Mouse (Mus musculus) forebrain, embryonic 12.5 days (tissue): ENCODE measurements around the gene Fez2. TPM values are rescaled to one million over a fixed set of nuclear protein-coding genes. Genes with fewer than 3 reads are reported as not detected.
A peak's percentile ranks its signal among the peaks of the same experiment; 100 is the strongest.

Experiments used
- ATAC-seq: fragments of 200-750 bp; cut with Nextera tagmentation; 2 replicates; pipeline ENCODE4 v1.8.0; 2017; ENCODE audit warnings: moderate TSS enrichment; ENCODE audit not compliant: low FRiP score
- H3K27ac ChIP-seq: fragments of 300-500 bp; sonication (generic); 2 replicates; pipeline ENCODE4 v1.5.1; 2016; ENCODE audit warnings: mild to moderate bottlenecking
- H3K27me3 ChIP-seq: fragments of 300-500 bp; sonication (generic); 2 replicates; pipeline ENCODE4 v1.6.1; 2016; ENCODE audit warnings: mild to moderate bottlenecking
- H3K36me3 ChIP-seq: fragments of 300-500 bp; sonication (generic); replicated peaks from 2 replicates; pipeline ENCODE4 v1.6.1; 2016; ENCODE audit warnings: mild to moderate bottlenecking
- H3K4me1 ChIP-seq: fragments of 300-500 bp; sonication (generic); 2 replicates; pipeline ENCODE4 v1.6.1; 2016
- H3K4me2 ChIP-seq: fragments of 300-500 bp; sonication (generic); 2 replicates; pipeline ENCODE4 v1.6.1; 2016; ENCODE audit warnings: mild to moderate bottlenecking, moderate library complexity
- H3K4me3 ChIP-seq: fragments of 300-500 bp; sonication (generic); replicated peaks from 2 replicates; pipeline ENCODE4 v1.5.1; 2016; ENCODE audit warnings: mild to moderate bottlenecking
- H3K9ac ChIP-seq: fragments of 300-500 bp; sonication (generic); 2 replicates; pipeline ENCODE4 v1.6.1; 2016; ENCODE audit warnings: mild to moderate bottlenecking
- H3K9me3 ChIP-seq: fragments of 300-500 bp; sonication (generic); 2 replicates; pipeline ENCODE4 v1.6.1; 2016
- WGBS: fragments of 180-500 bp; shearing (Covaris S2); methylation state at CpG from one replicate; pipeline ENCODE4 v1.1.7; 2016; 5-methylcytosine and 5-hydroxymethylcytosine counted together
- polyA plus RNA-seq: library from polyadenylated mRNA; unstranded; fragments of >200 nt; fragmentation: Nextera tagmentation; extraction: Ambion mirVana; gene quantifications from 2 replicates; pipeline ENCODE4 v1.2.1, GENCODE M21; 2016

The Fez2 gene
- polyA plus RNA-seq, 1 experiment from 2014 or later: 36.2 TPM

- Histone ChIP-seq H3K36me3 (peaks cover 10% of the 10 kb centered on the region; the same call in 1 of the 2 replicates), H3K27me3 (no peaks in the 10 kb centered on the region), H3K4me2 (no peak overlapping the region), H3K4me3 (no peak overlapping the region), H3K27ac (no peak overlapping the region), H3K9me3 (no peaks in the 10 kb centered on the region), H3K9ac (no peak overlapping the region), H3K4me1 (no peaks in the 10 kb centered on the region)
- ATAC-seq: no peak
- WGBS: 75% methylated on average over 11 of the region's 11 CpGs
Measured at GRCm38 (mm10) chr17:78379730-78380245, 38.2 kb downstream of the Fez2 start.

GRCm38 (mm10) chr17:78379079-78379729 lies 38.7 kb downstream of the Fez2 start:
- no peaks in the 10 kb centered on the region for H3K9me3 ChIP-seq
- H3K36me3 ChIP-seq: peaks cover 10% of the 10 kb centered on the region; the same call in 1 of the 2 replicates
- ATAC-seq: no peak
- no peaks in the 10 kb centered on the region for H3K27me3 ChIP-seq
- 91% methylated on average over 8 of the region's 8 CpGs for WGBS
- no peak overlapping the region for H3K27ac ChIP-seq
- no peaks in the 10 kb centered on the region for H3K4me1 ChIP-seq
- H3K9ac ChIP-seq: no peak overlapping the region
- no peak overlapping the region for H3K4me3 ChIP-seq
- no peak overlapping the region for H3K4me2 ChIP-seq

- Histone ChIP-seq H3K4me2 (no peak overlapping the region), H3K4me1 (no peaks in the 10 kb centered on the region), H3K9me3 (no peaks in the 10 kb centered on the region), H3K27ac (no peak overlapping the region), H3K9ac (no peak overlapping the region), H3K4me3 (no peak overlapping the region), H3K27me3 (no peaks in the 10 kb centered on the region), H3K36me3 (peaks cover 6% of the 10 kb centered on the region; the same call in 1 of the 2 replicates)
- WGBS: 79% methylated on average over 8 of the region's 8 CpGs
- ATAC-seq: no peak
Measured at GRCm38 (mm10) chr17:78376587-78376986, 41.4 kb downstream of the Fez2 start.

- H3K4me1 ChIP-seq: no peaks in the 10 kb centered on the region
- no peak overlapping the region for H3K27ac ChIP-seq
- H3K9me3 ChIP-seq: no peaks in the 10 kb centered on the region
- no peak overlapping the region for H3K9ac ChIP-seq
- no peak overlapping the region for H3K4me3 ChIP-seq
- H3K4me2 ChIP-seq: no peak overlapping the region
- peaks cover 6% of the 10 kb centered on the region; the same call in 1 of the 2 replicates for H3K36me3 ChIP-seq
- WGBS: 58% methylated on average over 10 of the region's 10 CpGs
- no peak for ATAC-seq
- no peaks in the 10 kb centered on the region for H3K27me3 ChIP-seq
Measured at GRCm38 (mm10) chr17:78374756-78375155, 43.2 kb downstream of the Fez2 start.

GRCm38 (mm10) chr17:78373849-78374248 lies 44.1 kb downstream of the Fez2 start:
- Histone ChIP-seq H3K4me2 (no peak overlapping the region), H3K27ac (no peak overlapping the region), H3K9ac (no peak overlapping the region), H3K4me1 (no peaks in the 10 kb centered on the region), H3K9me3 (no peaks in the 10 kb centered on the region), H3K27me3 (no peaks in the 10 kb centered on the region), H3K4me3 (no peak overlapping the region), H3K36me3 (peaks cover 6% of the 10 kb centered on the region; the same call in 1 of the 2 replicates)
- 95% methylated on average over 8 of the region's 8 CpGs for WGBS
- ATAC-seq: no peak

- H3K9me3 ChIP-seq: no peaks in the 10 kb centered on the region
- H3K4me1 ChIP-seq: no peaks in the 10 kb centered on the region
- H3K9ac ChIP-seq: no peak overlapping the region
- H3K27ac ChIP-seq: no peak overlapping the region
- H3K27me3 ChIP-seq: no peaks in the 10 kb centered on the region
- no peak overlapping the region for H3K4me2 ChIP-seq
- H3K4me3 ChIP-seq: no peak overlapping the region
- ATAC-seq: no peak
- WGBS: 90% methylated on average over 6 of the region's 6 CpGs
- peaks cover 10% of the 10 kb centered on the region; the same call in 1 of the 2 replicates for H3K36me3 ChIP-seq
Measured at GRCm38 (mm10) chr17:78373174-78373573, 44.8 kb downstream of the Fez2 start.

GRCm38 (mm10) chr17:78370445-78370844 lies 47.5 kb downstream of the Fez2 start:
- H3K27me3 ChIP-seq: 0 out of 2 replicates have a peak, but pooled peaks cover 4% of the 10 kb centered on the region
- no peak overlapping the region for H3K9ac ChIP-seq
- WGBS: 100% methylated on average over 1 of the region's 1 CpGs
- ATAC-seq: no peak
- no peaks in the 10 kb centered on the region for H3K9me3 ChIP-seq
- no peak overlapping the region for H3K27ac ChIP-seq
- H3K4me3 ChIP-seq: no peak overlapping the region
- no peaks in the 10 kb centered on the region for H3K4me1 ChIP-seq
- H3K4me2 ChIP-seq: no peak overlapping the region
- H3K36me3 ChIP-seq: peaks cover 3% of the 10 kb centered on the region; the same call in 1 of the 2 replicates

GRCm38 (mm10) chr17:78368481-78368880 lies 49.5 kb downstream of the Fez2 start:
- no peak overlapping the region for H3K4me3 ChIP-seq
- H3K27ac ChIP-seq: no peak overlapping the region
- peaks cover 3% of the 10 kb centered on the region; the same call in 1 of the 2 replicates for H3K36me3 ChIP-seq
- 0 out of 2 replicates have a peak, but pooled peaks cover 4% of the 10 kb centered on the region for H3K27me3 ChIP-seq
- no peak overlapping the region for H3K9ac ChIP-seq
- 62% methylated on average over 8 of the region's 8 CpGs for WGBS
- H3K9me3 ChIP-seq: no peaks in the 10 kb centered on the region
- no peak overlapping the region for H3K4me2 ChIP-seq
- ATAC-seq: no peak
- H3K4me1 ChIP-seq: no peaks in the 10 kb centered on the region

GRCm38 (mm10) chr17:78366070-78366469 lies 51.9 kb downstream of the Fez2 start:
- 94% methylated on average over 7 of the region's 7 CpGs for WGBS
- Histone ChIP-seq H3K27me3 (0 out of 2 replicates have a peak, but pooled peaks cover 7% of the 10 kb centered on the region), H3K36me3 (peaks cover 3% of the 10 kb centered on the region; the same call in 1 of the 2 replicates), H3K9me3 (no peaks in the 10 kb centered on the region), H3K27ac (no peak overlapping the region), H3K4me3 (no peak overlapping the region), H3K9ac (no peak overlapping the region), H3K4me1 (no peaks in the 10 kb centered on the region), H3K4me2 (no peak overlapping the region)
- no peak for ATAC-seq

GRCm38 (mm10) chr17:78364555-78365302 lies 53.2 kb downstream of the Fez2 start:
- Histone ChIP-seq H3K4me1 (no peaks in the 10 kb centered on the region), H3K4me2 (no peak overlapping the region), H3K36me3 (peaks cover 3% of the 10 kb centered on the region; the same call in 1 of the 2 replicates), H3K27me3 (peaks cover 14% of the 10 kb centered on the region), H3K27ac (no peak overlapping the region), H3K9me3 (no peaks in the 10 kb centered on the region), H3K9ac (no peak overlapping the region), H3K4me3 (no peak overlapping the region)
- no peak for ATAC-seq
- 90% methylated on average over 23 of the region's 23 CpGs for WGBS

- no peak overlapping the region for H3K4me2 ChIP-seq
- H3K27me3 ChIP-seq: peaks cover 16% of the 10 kb centered on the region
- WGBS: 85% methylated on average over 13 of the region's 13 CpGs
- H3K36me3 ChIP-seq: no peaks in the 10 kb centered on the region
- H3K9me3 ChIP-seq: no peaks in the 10 kb centered on the region
- no peaks in the 10 kb centered on the region; the same call in 1 of the 2 replicates for H3K4me1 ChIP-seq
- H3K4me3 ChIP-seq: no peak overlapping the region
- no peak overlapping the region for H3K27ac ChIP-seq
- ATAC-seq: no peak
- no peak overlapping the region for H3K9ac ChIP-seq
Measured at GRCm38 (mm10) chr17:78361939-78362728, 55.8 kb downstream of the Fez2 start.

- no peaks in the 10 kb centered on the region for H3K9me3 ChIP-seq
- no peaks in the 10 kb centered on the region for H3K36me3 ChIP-seq
- H3K27ac ChIP-seq: no peak overlapping the region
- H3K27me3 ChIP-seq: peaks cover 25% of the 10 kb centered on the region
- WGBS: 62% methylated on average over 7 of the region's 7 CpGs
- peak; percentile 56; the same call in 1 of the 2 replicates for ATAC-seq
- no peak overlapping the region for H3K4me3 ChIP-seq
- H3K4me1 ChIP-seq: peaks cover 15% of the 10 kb centered on the region
- no peak overlapping the region for H3K9ac ChIP-seq
- H3K4me2 ChIP-seq: no peak overlapping the region
Measured at GRCm38 (mm10) chr17:78358251-78358726, 59.7 kb downstream of the Fez2 start.
